Mouse (Mus musculus) heart, adult 18-20 months (tissue): ENCODE results near the gene Nav2. TPM values are rescaled to one million over a fixed set of nuclear protein-coding genes. Genes with fewer than 3 reads are reported as not detected.
A peak's percentile ranks its signal among the peaks of the same experiment; 100 is the strongest.

Experiments used
- DNase-seq, 2 experiments: peaks; one replicate each; pipeline ENCODE4 v3.0.0; 2021 to 2022; ENCODE audit warnings: mixed read lengths in 1 of 2
- total RNA-seq, 2 experiments: library from RNA; stranded (reverse); gene quantifications; 2 replicates each; pipeline ENCODE4 v1.2.3; 2021

Nav2 gene
- total RNA-seq, 2 experiments from 2014 or later = 35.5 to 45.2 TPM

DNA sequence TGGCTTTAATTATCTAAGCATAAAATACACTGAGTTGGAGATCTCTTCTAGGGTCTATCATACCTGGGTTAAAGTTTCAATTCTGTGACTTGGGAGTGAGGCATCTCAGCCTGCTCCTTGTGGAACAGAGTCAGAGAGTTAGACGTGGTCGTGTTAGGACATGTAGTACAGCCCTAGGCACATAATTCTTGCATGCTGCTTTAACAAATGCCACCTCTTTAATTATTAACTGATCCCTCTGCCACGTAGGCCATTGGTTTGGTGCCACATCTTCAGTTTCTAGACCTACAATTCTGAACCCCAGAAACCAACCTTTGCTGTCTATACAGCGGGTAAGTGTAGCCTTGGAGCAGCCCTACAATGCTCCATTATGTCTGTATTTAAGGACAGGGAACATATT lies 381.8 kb downstream of the Nav2 start:
- no peak for DNase-seq

DNA sequence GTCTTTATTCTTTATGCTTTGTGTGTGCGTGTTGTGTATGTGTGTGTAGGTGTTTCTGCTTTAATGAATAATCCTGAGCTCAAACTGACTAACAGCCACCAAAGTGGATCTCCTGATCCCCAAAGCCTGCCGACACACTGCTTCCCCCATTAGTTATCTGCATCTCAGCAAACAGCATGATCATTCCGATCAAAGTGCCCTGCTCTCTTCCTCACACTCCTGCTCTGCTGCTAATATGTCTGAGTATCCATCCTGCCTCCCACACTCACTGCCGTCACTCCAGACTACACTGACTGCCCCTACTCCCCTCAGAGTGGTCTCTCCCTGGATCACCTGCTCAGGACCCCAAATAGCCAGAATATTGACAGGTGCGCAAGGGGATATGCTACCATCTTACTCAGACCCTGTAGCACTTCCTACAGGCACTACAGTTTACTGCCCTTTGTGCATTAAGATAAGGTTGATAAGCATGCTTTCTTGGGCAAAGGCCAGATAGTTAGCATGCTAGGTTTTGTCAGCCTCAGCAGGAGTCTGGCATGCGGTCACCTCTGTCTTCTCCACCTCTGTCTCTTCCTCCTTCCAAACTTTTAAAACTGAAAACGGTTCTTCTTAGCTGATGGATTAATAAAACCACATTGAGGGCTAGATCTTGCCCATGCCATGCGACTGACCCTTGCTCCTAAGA lies 382.8 kb downstream of the Nav2 start:
- no peak for DNase-seq

DNA sequence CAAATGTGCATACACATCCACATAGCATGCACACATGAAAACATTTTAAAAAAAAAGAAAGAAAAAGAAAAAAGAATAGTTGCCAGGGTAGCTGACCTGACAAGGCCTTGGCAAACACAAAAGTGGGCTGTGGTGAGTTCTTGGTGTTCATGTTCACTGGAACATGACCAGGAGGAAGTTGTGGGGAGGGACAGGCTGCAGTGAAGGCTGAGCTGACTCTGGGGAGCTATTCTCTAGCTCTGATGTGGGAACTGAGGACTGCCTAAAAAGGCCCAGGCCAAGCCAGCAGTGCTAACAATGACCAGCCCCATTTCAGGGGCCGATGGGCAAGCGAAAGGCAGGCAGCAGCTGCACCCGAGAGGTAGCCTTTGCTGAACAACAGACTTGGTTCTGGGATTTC lies 388.6 kb downstream of the Nav2 start:
- DNase-seq = peak in 1 of 2 experiments; percentile 25

DNA sequence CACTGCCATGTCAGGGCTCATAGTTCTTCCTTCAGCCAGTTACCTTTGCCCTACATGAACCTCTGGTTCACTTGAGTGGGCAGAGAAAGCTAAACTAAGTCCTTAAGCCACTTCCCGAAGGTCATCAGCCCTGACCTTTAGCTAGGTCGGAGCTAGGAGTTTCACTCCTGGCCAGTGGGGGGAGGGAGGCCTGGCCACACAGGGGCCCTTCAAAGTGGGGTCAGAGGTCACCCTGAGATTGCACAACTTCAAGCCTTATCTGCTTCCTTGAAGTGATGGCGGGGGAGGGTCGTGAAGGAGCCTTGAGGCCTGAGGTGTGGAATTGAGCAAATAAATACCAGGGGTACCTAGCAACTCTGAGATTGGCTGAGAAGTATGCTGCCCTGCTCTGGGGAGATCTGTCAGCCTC lies 389.9 kb downstream of the Nav2 start:
- no peak for DNase-seq

DNA sequence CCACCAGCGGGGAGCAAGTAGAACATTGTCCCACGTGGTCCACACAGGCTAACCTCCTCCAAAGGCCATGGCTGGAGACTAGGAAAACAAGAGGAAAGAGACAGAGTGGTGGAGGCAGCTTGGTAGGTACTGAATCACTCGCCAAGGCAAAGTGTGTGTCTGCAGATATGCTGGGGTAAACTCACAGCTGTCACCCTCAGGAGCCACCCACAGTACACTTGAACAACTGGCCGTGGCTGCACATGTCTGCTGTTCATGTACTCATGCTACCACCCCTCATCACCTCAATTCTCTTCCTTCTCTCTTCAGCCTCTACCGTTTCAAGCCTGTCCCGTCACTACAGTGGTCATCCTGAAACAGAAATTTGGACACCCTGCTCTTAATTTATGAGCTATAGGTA lies 393.0 kb downstream of the Nav2 start:
- no peak for DNase-seq

DNA sequence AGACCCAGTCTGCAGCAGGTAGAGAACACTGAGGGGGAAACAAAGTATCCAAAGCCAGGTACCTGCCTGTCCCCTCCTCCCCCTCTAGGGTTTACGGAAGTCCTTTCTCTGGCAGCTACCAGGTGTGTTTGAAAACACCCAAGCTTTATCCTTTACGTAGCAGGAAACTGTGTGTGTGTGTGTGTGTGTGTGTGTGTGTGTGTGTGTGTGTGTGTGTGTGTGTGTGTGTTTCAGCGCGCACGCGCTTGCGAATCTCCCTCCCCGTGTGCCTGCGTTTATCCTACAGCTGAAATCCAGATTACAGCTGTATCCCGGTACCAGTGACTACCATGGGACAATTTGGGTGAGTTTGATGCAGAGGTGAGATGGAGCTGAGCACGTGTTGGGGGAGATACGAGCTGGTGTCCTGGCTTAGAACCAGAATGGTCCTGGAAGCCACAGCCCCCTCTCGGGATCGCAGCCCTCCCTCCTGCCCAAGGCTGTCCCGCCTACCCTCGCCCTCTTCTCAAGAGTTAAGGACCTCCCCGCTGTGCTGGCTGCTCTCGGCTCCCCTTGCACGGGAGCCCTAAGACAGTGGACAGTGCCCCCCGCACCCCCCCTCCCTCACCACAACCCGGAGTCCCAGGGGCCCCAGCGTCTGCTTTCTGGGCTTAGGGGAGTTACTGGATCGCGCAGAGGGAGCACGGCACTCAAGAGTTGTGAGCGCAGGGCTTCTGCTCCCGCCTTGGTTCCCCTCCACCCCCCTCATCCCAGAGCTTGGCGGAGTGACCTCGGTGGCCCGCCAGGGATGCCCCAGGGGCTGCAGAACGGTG lies 395.3 kb downstream of the Nav2 start:
- DNase-seq = no peak

DNA sequence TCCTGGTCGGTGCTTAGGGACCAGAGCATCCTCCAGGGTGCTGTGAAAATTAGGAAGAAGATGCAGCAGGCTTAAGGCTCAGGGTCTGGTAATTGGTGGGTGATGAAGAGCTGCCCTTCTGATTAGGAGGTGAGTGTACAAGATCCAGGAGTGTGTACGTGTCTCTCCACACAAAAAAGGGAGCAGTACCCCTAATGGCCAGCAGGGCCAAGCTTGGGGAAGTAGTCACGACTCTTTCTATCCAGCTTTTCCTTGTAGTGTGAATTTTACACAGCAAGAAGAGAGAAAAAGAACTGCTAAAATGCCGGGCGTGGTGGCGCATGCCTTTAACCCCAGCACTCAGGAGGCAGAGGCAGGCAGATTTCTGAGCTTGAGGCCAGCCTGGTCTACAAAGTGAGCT lies 399.2 kb downstream of the Nav2 start:
- no peak for DNase-seq

DNA sequence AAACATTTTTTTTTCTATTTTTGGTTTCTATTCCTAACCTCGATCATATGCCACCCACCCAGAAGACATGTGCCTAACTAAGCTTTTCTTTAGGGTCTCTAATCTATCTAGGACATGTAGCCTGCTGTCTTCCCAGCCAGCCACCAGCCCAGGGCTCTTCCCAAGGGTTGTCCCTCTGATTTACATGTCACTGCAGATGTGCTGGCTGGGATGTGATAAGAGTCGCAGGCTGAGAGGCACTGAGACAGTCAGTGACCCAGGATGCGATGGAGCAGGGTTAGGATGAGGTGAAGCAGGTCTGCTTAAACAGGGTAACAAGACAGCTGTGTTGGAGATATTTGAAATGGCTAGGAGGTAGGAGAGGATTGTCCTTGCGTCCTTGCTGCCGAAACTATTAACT lies 401.2 kb downstream of the Nav2 start:
- no peak for DNase-seq

DNA sequence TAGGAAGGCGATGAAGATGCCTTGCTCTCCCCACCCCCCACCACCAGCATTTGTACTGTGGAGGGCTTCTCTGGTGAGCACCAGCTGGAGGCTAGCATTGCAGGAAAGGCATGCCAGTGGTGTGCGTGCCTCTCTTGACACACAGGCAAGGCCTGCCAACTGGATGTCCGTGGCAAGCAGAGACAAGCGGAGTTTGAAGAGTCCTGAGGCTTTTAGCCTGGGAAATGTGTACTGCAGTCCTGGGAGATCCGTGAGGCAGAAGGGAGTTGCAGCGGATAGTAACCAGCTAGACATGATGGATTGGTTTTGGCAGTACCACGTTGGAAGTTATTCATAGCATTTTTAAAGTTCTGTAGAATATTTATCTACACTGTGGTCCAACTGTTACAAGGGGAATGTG lies 405.4 kb downstream of the Nav2 start:
- peak; percentile 26 to 49 for DNase-seq

DNA sequence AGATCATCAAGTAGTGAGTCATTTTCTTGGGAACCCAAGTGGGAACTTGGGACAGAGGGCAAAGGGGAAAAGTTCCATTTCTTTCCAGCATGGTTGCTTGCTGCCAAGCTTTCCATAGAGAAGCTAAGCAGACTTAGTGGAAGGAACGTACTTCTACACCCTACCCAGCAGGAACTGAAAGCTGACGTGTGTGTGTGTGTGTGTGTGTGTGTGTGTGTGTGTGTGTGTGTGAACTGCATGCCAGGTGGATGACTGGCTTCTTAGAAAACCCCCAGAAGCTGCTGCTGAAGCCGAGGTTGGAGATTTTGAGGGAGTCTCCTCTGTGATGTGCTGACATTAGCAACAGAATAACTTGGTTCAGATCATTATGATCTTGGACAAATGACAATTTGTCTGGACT lies 406.5 kb downstream of the Nav2 start:
- no peak for DNase-seq

DNA sequence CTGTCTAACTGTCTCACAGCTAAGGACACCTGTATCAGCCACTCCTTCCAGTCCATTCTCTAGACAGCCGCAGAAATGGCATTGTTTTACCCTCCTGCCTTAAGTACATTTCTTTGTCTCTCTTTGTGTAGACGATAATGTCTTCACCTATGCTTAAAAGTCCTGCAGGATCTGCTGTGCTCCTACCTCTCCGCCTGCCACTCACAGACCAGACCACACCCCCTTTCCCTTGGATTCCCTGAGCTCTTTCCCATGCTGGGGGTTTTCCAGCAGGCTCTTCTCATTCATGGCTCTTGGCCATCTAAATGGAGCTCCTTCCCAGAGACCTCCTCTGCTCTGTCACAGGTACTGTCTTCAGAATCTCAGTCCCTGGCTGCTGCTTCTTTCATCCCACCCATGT lies 408.1 kb downstream of the Nav2 start:
- no peak for DNase-seq

DNA sequence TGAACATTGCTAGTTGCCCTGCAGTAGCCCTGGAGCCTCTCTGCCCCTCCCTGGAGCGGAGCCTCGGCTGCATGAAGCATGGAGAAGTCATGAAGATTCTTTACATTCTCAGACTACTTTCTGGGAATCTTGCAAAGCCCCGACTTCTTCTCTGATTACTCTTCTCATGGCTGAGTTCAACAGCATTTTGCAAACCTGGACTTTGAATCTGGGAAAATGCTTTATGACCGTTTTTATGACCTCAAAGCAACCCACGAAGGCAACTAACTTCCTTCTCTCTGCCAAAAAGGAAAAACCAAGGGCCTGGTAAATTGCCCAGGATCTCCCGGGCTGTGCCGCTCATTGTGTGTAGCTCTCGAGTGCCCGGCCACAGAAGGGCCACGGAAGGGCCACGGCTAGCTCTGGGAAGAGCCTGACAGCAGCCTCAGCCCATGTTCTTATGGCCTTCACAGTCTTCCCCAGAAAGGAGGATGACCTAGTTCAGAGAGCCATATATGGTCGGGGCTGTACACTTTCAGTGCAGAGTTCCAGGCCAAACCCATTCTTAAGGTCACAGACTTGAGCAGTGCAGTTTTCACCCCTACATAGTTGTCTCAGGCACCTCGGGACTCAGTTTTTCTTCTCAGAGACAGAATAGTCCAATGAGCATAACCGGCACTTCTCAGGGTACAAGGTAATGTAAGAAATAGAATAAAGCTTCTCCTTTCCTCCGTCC lies 409.8 kb downstream of the Nav2 start:
- no peak for DNase-seq

DNA sequence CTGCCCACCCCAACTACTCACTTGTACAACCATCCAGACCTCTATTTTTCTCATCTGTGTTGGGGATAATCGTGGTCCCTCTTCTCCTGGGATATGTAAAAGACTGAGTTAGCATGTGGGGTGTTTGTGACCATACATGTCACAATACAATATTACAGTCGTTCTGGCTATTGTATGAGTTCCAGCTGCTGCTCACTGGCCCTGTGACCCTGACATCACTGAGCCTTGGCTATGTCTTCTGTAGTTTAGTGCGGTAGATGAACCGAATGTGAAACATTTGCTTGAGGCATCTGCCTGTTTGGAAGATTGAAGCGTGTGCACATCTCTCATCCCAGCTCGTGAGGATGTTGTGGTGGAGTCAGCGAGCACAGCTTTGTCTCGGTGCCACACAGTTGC lies 410.4 kb downstream of the Nav2 start:
- DNase-seq = no peak

DNA sequence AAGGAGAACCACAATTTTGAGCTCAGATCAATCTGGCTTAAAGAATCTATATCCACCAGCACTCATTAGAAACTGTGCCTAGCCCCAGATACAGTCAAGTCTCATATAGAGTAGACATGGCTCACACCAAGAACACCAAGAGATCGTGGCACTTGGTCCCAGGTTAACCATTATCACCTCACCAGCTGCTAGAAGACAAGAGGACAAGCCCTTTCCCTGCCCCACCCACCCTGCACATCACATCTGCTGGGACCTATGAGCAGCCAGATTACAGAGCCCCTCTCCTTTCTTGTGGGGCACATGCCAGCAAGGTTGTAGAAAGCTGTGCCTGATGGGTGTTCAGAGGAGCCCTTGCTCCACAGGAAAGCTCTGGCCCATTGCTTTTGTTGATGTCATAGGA lies 411.5 kb downstream of the Nav2 start:
- no peak for DNase-seq

DNA sequence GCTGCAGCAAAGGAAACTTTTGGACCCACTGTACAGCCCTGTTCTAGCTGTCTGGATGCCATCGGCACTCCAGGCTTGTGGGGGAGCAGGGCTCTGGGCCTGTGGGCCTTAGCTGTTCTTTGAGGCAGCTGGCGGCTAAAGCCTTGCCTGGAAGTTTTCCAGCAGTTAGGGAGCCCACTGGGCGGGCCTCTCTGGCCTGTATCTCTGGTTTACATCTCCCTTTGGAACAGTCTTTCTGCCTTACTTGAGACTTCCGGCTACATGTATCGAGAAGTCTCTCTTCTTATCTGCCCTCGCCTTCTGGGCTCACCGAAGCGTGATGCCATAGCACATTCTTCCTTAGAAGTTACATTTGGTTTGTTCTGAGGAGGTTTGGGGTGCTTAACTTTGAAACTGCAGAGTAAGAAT lies 412.6 kb downstream of the Nav2 start:
- no peak for DNase-seq

DNA sequence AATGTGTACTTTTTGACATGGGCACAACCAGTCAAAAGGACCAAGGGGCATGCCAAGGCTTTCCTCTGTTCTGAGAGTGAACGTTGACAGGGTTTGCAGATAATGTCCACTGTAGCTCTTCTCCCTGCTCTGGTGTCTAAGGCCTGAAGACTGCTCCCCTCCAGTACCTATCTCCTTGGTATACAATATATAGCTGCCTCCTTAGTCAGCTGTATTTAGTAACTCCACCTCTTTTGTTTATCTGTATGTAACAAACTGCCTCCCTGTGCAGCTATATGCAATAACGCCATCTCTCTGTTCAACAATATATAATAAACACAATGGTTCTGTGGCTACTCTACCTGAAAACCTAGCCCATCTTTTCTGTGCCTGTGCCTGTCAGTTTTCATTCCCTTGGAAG lies 413.7 kb downstream of the Nav2 start:
- DNase-seq = no peak

DNA sequence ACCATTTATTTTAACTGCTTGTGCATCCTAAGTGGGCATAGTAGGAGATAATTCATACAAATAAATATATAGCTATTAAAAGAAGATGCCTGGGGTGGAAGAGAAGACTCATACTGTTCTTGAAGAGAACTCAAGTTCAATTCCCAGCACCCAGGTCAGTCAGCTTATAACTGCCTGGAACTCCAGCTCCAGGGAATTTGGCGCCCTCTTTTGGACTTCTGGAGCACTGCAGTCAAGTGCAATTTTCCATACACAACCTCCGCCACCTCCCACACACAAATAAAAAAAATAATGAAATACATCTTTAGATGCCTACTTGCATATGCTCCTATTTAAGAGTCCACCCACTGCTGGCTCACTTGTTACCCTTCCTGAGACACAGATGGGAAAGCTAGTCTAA lies 416.1 kb downstream of the Nav2 start:
- no peak for DNase-seq

DNA sequence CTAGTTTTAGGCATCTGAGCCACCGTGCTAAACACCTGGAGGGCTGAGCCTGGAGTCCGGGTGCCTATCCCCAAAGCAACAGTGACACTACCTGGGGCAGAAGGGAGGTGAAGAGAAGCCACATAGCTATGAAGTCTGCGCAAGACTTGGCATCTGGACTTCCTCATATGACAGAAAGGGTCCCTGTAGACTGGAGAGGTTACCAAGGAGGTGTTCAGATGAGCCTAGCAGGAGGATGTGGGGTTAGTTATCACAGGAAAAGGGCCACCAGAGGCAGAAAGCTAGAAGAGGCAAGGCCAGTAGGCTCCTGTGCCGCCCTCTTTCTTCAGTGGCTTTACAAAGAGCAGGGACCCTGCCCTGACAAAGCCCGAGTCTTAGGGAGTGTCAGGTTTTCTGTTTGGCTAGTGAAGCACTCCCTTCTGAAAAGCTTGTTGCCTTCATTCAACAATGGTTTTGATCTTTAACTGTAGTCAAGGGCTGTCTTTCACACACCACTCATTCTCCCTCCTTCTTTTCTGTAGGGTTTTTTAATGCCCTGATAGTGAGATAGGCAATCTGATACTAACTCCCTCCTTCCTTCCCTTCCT lies 417.7 kb downstream of the Nav2 start:
- DNase-seq = no peak

DNA sequence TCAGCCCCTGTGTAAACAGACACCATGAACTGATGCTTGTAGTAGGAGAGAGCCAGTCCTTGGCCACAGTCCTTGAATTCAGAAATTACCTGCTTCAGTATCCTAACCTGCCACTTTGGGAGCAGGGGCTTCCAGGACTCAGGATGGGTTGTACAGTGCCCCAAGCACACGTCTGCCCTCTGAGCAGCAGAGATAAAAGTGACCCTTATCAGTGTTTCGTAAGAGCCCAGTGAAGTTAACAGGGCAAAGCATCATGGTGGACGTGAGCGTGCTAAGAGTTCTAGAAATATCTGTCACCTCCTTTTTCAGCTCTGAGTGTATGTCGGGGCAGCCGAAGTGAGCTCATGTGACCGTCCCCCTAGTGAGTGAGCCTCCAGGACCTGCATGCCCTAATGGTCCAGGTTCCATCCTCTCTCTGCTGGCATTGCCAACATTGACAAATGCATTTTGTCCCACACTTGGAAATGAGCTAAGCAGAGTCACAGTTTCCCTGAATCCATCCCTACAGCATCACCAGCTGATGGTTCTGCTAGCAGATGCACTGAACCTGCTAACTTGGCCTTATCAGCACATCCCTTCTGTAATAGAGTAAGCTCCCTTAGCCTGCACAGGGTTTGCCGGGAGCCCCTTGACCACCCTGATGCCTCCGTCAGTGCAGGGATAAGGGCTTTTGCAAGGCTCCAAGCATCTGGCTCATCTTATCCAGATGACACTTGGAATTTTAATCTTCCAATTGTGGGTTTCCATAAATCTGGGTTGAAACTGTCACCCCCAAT lies 418.6 kb downstream of the Nav2 start:
- DNase-seq = no peak

DNA sequence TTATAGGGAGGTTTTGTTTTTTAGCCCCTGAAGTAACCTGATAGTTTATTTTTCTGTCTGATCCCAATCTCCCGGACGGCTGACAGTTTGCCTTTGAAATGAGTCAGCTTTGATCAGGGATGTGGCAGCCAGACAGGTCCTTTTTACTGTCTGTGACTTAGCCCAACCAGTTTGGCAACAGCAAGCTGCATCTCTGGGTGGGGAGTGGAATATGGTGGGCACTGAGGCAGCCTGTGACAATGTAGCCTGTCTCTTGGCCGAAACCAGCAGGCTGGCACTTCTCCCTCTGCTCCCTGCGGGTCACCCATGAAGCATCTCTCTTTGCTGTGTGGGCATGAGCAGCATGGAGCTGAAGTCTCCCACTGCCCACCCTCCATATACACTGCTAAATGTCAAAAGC lies 421.7 kb downstream of the Nav2 start:
- no peak for DNase-seq

DNA sequence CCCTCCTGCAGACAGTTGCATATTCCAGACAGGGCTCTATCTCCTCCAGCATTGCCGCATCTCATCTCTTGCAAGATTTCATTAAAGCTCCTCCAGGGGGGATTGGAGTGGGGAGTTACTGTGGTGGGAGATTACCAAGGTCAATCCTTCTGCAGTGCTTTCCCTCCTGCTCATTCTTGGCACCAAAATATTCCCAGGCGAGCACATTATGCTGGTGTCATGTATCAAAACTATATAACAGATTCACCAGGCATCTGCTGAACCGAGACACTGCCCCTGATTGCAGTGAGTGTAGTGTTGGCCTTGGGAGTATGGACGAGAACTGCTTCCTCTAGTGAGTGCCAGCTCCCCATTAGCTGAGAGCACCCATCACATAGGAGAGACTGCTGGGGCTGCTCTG lies 423.4 kb downstream of the Nav2 start:
- DNase-seq = no peak

DNA sequence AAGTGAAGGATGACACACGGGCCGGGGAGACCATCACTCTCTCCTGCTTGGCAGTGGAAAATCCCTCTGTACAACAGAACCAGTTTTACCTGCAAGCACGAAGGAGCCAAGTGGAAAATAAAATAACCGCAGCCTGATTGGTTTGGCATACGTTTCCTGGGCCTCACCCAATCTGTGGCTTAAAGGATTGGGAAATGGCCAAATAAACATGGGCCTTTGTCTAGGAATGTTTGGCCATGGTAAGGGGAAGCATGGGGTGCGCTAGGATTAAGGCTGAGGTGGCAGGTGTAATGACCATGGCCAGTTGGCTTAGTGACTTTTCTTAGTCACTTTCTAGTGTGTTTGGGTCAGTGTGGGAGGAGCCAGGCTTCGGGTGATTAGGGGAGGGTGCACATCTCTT lies 424.1 kb downstream of the Nav2 start:
- no peak for DNase-seq
